Mouse (Mus musculus): ENCODE measurements around the gene Gabpb2.

DNA sequence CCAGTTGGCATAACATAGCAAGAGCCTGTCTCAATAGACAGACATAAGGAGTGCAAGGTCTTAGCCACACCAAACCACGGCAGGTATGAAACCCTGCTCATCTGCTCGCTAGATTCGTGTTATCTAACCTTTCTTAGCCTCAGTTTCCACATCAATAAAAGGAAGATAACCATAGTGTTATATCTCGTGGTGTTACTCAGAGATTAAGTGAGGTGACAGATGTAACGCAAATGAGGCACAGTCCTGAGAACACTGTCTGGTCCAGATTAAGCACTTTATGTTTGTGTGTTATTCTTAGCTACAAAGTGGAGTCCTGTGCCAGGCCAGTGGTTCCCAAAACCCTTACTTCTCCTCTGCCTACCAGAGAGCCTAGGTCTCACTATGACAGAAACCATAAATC lies 52.9 kb downstream of the Gabpb2 start:
- TF ChIP-seq CTCF (IDR thresholded peaks at IDR 0.05; ENCODE audit: low read depth, low read length) (no peak), POLR2A (IDR thresholded peaks at IDR 0.05; ENCODE audit: insufficient read depth, low read length) (no peak), EP300 (IDR thresholded peaks at IDR 0.05; ENCODE audit: insufficient read depth, low read depth, low read length) (no peak)

Data from ES-Bruce4 (cell line).